12 mouse cellular contexts compared by ENCODE assay signal in genomic region chr2:129632324-129632723, GRCm38 (mm10).
"Had no signal": no experiment of that assay in that cellular context is flagged by ENCODE, and none has a peak within 500 bp of the region (broad histone marks: within the 10 kb centered on the region; RNA-seq: fewer than 3 reads in every experiment).

No protein-coding gene starts in this region.

- H3K27ac ChIP-seq: kidney, postnatal 0 days; limb, embryonic 13.5 days; liver, embryonic 14.5 days; midbrain, embryonic 13.5 days had no signal

- H3K4me1 ChIP-seq: midbrain, embryonic 13.5 days had no signal

- H3K4me3 ChIP-seq: limb, embryonic 13.5 days; midbrain, embryonic 13.5 days had no signal

- DNase-seq: kidney, adult 9 months; kidney, postnatal 4 days; left cerebral cortex, postnatal 4 days; lung, embryonic 14.5 days; lung, postnatal 14 days; right cerebral cortex, postnatal 14 days; thymus, adult 18-20 months; thymus, postnatal 14 days had no signal
